ENCODE assay signal across 13 mouse cellular contexts in genomic region chr5:88796588-88796987, GRCm38 (mm10). TPM values are rescaled to one million over a fixed set of nuclear protein-coding genes. Genes with fewer than 3 reads are reported as not detected.
DNase-seq lines count a peak whose midpoint lies in the region; ATAC-seq and TF ChIP-seq lines count a peak whose summit lies in the region.
"Had no signal": no experiment of that assay in that cellular context is flagged by ENCODE, and none has a peak within 500 bp of the region (broad histone marks: within the 10 kb centered on the region; RNA-seq: fewer than 3 reads in every experiment).

No protein-coding gene starts in this region.

- WGBS in intestine, embryonic 14.5 days = 43% methylated on average over 11 of the region's 11 CpGs
- 19% methylated on average over 11 of the region's 11 CpGs for WGBS in kidney, postnatal 0 days
- 61% methylated on average over 11 of the region's 11 CpGs for WGBS in liver, embryonic 16.5 days (ENCODE audit: insufficient replicate concordance)

- no peaks in the 10 kb centered on the region for H3K9me3 ChIP-seq in intestine, embryonic 14.5 days (ENCODE audit: control insufficient read depth, low read length)
- no peaks in the 10 kb centered on the region for H3K9me3 ChIP-seq in kidney, postnatal 0 days (replicated peaks; ENCODE audit: low read length)
- H3K9me3 ChIP-seq in liver, embryonic 16.5 days (replicated peaks; ENCODE audit: control insufficient read depth, low read length) = no peaks in the 10 kb centered on the region
- H3K9me3 ChIP-seq: midbrain, embryonic 12.5 days had no signal

- H3K36me3 ChIP-seq in intestine, embryonic 14.5 days (ENCODE audit: control insufficient read depth, insufficient read depth, low read length) = no peaks in the 10 kb centered on the region
- H3K36me3 ChIP-seq in kidney, postnatal 0 days (ENCODE audit: insufficient read depth, low read length) = no peaks in the 10 kb centered on the region
- no peaks in the 10 kb centered on the region for H3K36me3 ChIP-seq in liver, embryonic 16.5 days (ENCODE audit: control insufficient read depth, insufficient read depth)
- H3K36me3 ChIP-seq: midbrain, embryonic 12.5 days had no signal

- no peak for TF ChIP-seq CTCF in kidney, postnatal 0 days (IDR thresholded peaks at IDR 0.05; ENCODE audit: low read depth)

- H3K4me1 ChIP-seq in intestine, embryonic 14.5 days (replicated peaks; ENCODE audit: control insufficient read depth, insufficient read depth, low read length) = no peaks in the 10 kb centered on the region
- H3K4me1 ChIP-seq in kidney, postnatal 0 days (replicated peaks; ENCODE audit: insufficient read depth, low read length) = no peaks in the 10 kb centered on the region
- no peaks in the 10 kb centered on the region for H3K4me1 ChIP-seq in liver, embryonic 16.5 days (ENCODE audit: control insufficient read depth, low read depth, low read length)
- H3K4me1 ChIP-seq: midbrain, embryonic 12.5 days had no signal

- no peak overlapping the region for H3K4me3 ChIP-seq in intestine, embryonic 14.5 days (ENCODE audit: low read depth, low read length)
- no peak overlapping the region for H3K4me3 ChIP-seq in kidney, postnatal 0 days (replicated peaks; ENCODE audit: low read depth, low read length)
- no peak overlapping the region for H3K4me3 ChIP-seq in liver, embryonic 16.5 days (ENCODE audit: low read depth, low read length)
- H3K4me3 ChIP-seq: midbrain, embryonic 12.5 days had no signal

- H3K27ac ChIP-seq in intestine, embryonic 14.5 days (ENCODE audit: low read depth) = no peak overlapping the region
- H3K27ac ChIP-seq in kidney, postnatal 0 days = peak overlapping the region; percentile 48; the same call in 1 of the 2 replicates
- H3K27ac ChIP-seq in liver, embryonic 16.5 days (ENCODE audit: low read length) = peak overlapping the region; percentile 65
- H3K27ac ChIP-seq: midbrain, embryonic 12.5 days had no signal

- peak overlapping the region; percentile 0; the same call in 1 of the 2 replicates for H3K4me2 ChIP-seq in intestine, embryonic 14.5 days (ENCODE audit: low read length)
- H3K4me2 ChIP-seq in kidney, postnatal 0 days (ENCODE audit: low read length) = peak overlapping the region; percentile 29
- peak overlapping the region; percentile 22; the same call in 1 of the 2 replicates for H3K4me2 ChIP-seq in liver, embryonic 16.5 days (ENCODE audit: low read depth, low read length)
- H3K4me2 ChIP-seq: midbrain, embryonic 12.5 days had no signal

- no peak overlapping the region for H3K9ac ChIP-seq in intestine, embryonic 14.5 days (ENCODE audit: low read length)
- H3K9ac ChIP-seq in kidney, postnatal 0 days (ENCODE audit: low read depth, low read length) = no peak overlapping the region
- no peak overlapping the region for H3K9ac ChIP-seq in liver, embryonic 16.5 days (ENCODE audit: low read depth, low read length)
- H3K9ac ChIP-seq: midbrain, embryonic 12.5 days had no signal

- peak; percentile 56 for DNase-seq in cerebellum, adult 9-11 months
- no peak for DNase-seq in cerebellum, adult 11 months
- DNase-seq in intestine, embryonic 14.5 days (ENCODE audit: low spot score) = no peak
- peak; percentile 52 for DNase-seq in kidney, postnatal 0 days (ENCODE audit: low spot score)
- DNase-seq in heart, postnatal 25 days (ENCODE audit: low spot score) = no peak
- no peak for DNase-seq in layer of hippocampus, adult 9-10 months (ENCODE audit: low spot score)
- DNase-seq: adrenal gland, postnatal 25 days; layer of hippocampus, postnatal 36 days; lung, adult 18-20 months had no signal

- no peaks in the 10 kb centered on the region for H3K27me3 ChIP-seq in intestine, embryonic 14.5 days (replicated peaks; ENCODE audit: control insufficient read depth, insufficient read depth, low read length)
- no peaks in the 10 kb centered on the region for H3K27me3 ChIP-seq in kidney, postnatal 0 days (ENCODE audit: insufficient read depth, low read length)
- no peaks in the 10 kb centered on the region for H3K27me3 ChIP-seq in liver, embryonic 16.5 days (ENCODE audit: control insufficient read depth, insufficient read depth, low read depth, low read length)
- H3K27me3 ChIP-seq: midbrain, embryonic 12.5 days had no signal

- ATAC-seq in intestine, embryonic 14.5 days (replicated peaks; ENCODE audit: low FRiP score, low TSS enrichment, low read depth) = no peak
- peak; percentile 65 for ATAC-seq in kidney, postnatal 0 days (replicated peaks; ENCODE audit: low FRiP score, low read depth)
- peak; percentile 85 for ATAC-seq in liver, embryonic 16.5 days (ENCODE audit: low read depth)
- ATAC-seq in activated CD4-positive, CD25-positive, alpha-beta regulatory T cell, adult 4 months = no peak
- ATAC-seq: hindbrain, embryonic 16.5 days had no signal

- intact Hi-C loops in heart, postnatal 25 days (cut with DNase I) = loop anchor here (10.0 kb wide), 2 partner anchors 428 to 888 kb away; no protein-coding TSS in a partner anchor

RNA-seq across cellular contexts. Expression of gene Dck, which starts 31.8 kb away (rescaled TPM):
- 49.6 and 52.3 TPM in 2 replicates for polyA plus RNA-seq in intestine, embryonic 14.5 days (2014; fragmentation: Nextera tagmentation; extraction: Ambion mirVana)
- polyA plus RNA-seq in kidney, postnatal 0 days (2015; fragmentation: Nextera tagmentation; extraction: Ambion mirVana) = 20.3 and 25.8 TPM in 2 replicates
- polyA plus RNA-seq in liver, embryonic 16.5 days (2015; fragmentation: Nextera tagmentation; extraction: Ambion mirVana) = 81.6 and 96.4 TPM in 2 replicates
- 10 to 100 TPM; 57.9 to 66.8 TPM for polyA plus RNA-seq in activated CD4-positive, CD25-positive, alpha-beta regulatory T cell, adult 4 months (2017; shearing (Covaris generic))
- total RNA-seq in heart, postnatal 25 days (2021) = 1 to 10 TPM; 3.2 to 3.5 TPM

Comparison
In these comparisons a context has a peak if more than half of its experiments do, and no peak if none do; other contexts are left out.
1. DNase-seq: peak in cerebellum, adult 9-11 months (single experiment) and kidney, postnatal 0 days (single experiment); none in cerebellum, adult 11 months (single experiment), intestine, embryonic 14.5 days (single experiment), heart, postnatal 25 days (single experiment) and layer of hippocampus, adult 9-10 months (single experiment).
2. ATAC-seq: peak in kidney, postnatal 0 days (single experiment) and liver, embryonic 16.5 days (single experiment); none in intestine, embryonic 14.5 days (single experiment) and activated CD4-positive, CD25-positive, alpha-beta regulatory T cell, adult 4 months (single experiment).
3. Peak in every context shown above with its lines, with median percentiles within 50 percentile points of each other: H3K4me2 ChIP-seq.